Mouse (Mus musculus) lung, adult 2 months (tissue): Measurements from ENCODE around the gene Fam19a5.

Source experiments
- CTCF ChIP-seq: fragments of 200-500 bp; IDR thresholded peaks from 2 replicates; pipeline ENCODE4 v1.5.1; 2011; ENCODE audit warnings: mild to moderate bottlenecking, low read length, control low read depth; ENCODE audit not compliant: insufficient read depth
- POLR2A ChIP-seq: fragments of 200-500 bp; IDR thresholded peaks from 2 replicates; pipeline ENCODE4 v1.6.1; 2011; ENCODE audit warnings: low read depth, mild to moderate bottlenecking, control low read depth, low read length, borderline replicate concordance; ENCODE audit errors: extremely low read depth

- TF ChIP-seq POLR2A (no peak), CTCF (no peak)
These were observed 5.6 kb downstream of the Fam19a5 start for GRCm38 (mm10) chr15:87549724-87550123.
